Comparison of ENCODE assay signal across 9 mouse cellular contexts in genomic region chr3:97393079-97393478, GRCm38 (mm10). TPM values are rescaled to one million over a fixed set of nuclear protein-coding genes. Genes with fewer than 3 reads are reported as not detected.
A peak's percentile ranks its signal among the peaks of the same experiment; 100 is the strongest.
DNase-seq lines count a peak whose midpoint lies in the region; ATAC-seq lines count a peak whose summit lies in the region.
"Had no signal": no experiment of that assay in that cellular context is flagged by ENCODE, and none has a peak within 500 bp of the region (broad histone marks: within the 10 kb centered on the region; RNA-seq: fewer than 3 reads in every experiment).

No protein-coding gene starts in this region.

- H3K27ac ChIP-seq in heart, embryonic 11.5 days (ENCODE audit: low read depth, low read length), result no peak overlapping the region
- H3K27ac ChIP-seq: limb, embryonic 13.5 days had no signal

- ATAC-seq in CD4-positive, CD25-positive, alpha-beta regulatory T cell, adult 4 months, result no peak
- ATAC-seq in heart, embryonic 11.5 days (replicated peaks; ENCODE audit: insufficient number of reproducible peaks, low FRiP score, low TSS enrichment), result no peak

- H3K9ac ChIP-seq in heart, embryonic 11.5 days (ENCODE audit: low read depth, low read length), result no peak overlapping the region
- H3K9ac ChIP-seq: limb, embryonic 13.5 days had no signal

- peak; percentile 34 for DNase-seq in CD4-positive, CD25-positive, alpha-beta regulatory T cell, adult 2 months (ENCODE audit: low read depth, low spot score)
- DNase-seq in layer of hippocampus, adult 11-12 months (ENCODE audit: low spot score), result peak; percentile 9
- DNase-seq in layer of hippocampus, postnatal 36 days, result no peak
- DNase-seq in embryo, embryonic 9.5 days (ENCODE audit: extremely low spot score), result peak; percentile 2
- peak; percentile 6 for DNase-seq in retina, postnatal 7 days (ENCODE audit: low read depth, low spot score)
- DNase-seq in adrenal gland, postnatal 25 days, result no peak

- no peak overlapping the region for H3K4me3 ChIP-seq in heart, embryonic 11.5 days (ENCODE audit: low read depth, low read length)
- H3K4me3 ChIP-seq: limb, embryonic 13.5 days had no signal

- no peaks in the 10 kb centered on the region for H3K9me3 ChIP-seq in heart, embryonic 11.5 days (replicated peaks; ENCODE audit: control insufficient read depth, low read length)

- H3K4me2 ChIP-seq in heart, embryonic 11.5 days, result no peak overlapping the region
- H3K4me2 ChIP-seq: limb, embryonic 13.5 days had no signal

- H3K36me3 ChIP-seq in heart, embryonic 11.5 days (ENCODE audit: control insufficient read depth, insufficient read depth, low read length), result no peaks in the 10 kb centered on the region
- H3K36me3 ChIP-seq: limb, embryonic 13.5 days had no signal

- H3K27me3 ChIP-seq in heart, embryonic 11.5 days (ENCODE audit: control insufficient read depth, insufficient read depth, low read length), result no peaks in the 10 kb centered on the region
- H3K27me3 ChIP-seq: limb, embryonic 13.5 days had no signal

- no peaks in the 10 kb centered on the region for H3K4me1 ChIP-seq in heart, embryonic 11.5 days (ENCODE audit: control insufficient read depth, insufficient read depth, low read length)
- H3K4me1 ChIP-seq: limb, embryonic 13.5 days had no signal

- WGBS in heart, embryonic 11.5 days (ENCODE audit: insufficient replicate concordance), result 64% methylated on average over 5 of the region's 5 CpGs

RNA-seq across cellular contexts. Expression of gene Olfr1402, which starts 28.7 kb away (rescaled TPM):
- not detected for polyA plus RNA-seq in CD4-positive, CD25-positive, alpha-beta regulatory T cell, adult 4 months (2017; shearing (Covaris generic))
- total RNA-seq in layer of hippocampus, postnatal 36 days (2021), result not detected
- total RNA-seq in adrenal gland, postnatal 25 days (2021), result not detected in 2 replicates
- polyA plus RNA-seq in heart, embryonic 11.5 days (2014; fragmentation: Nextera tagmentation; extraction: Ambion mirVana), result not detected in 2 replicates
- polyA plus RNA-seq: limb, embryonic 13.5 days had no signal

Comparison
In these comparisons a context has a peak if more than half of its experiments do, and no peak if none do; other contexts are left out.
1. DNase-seq: peak in CD4-positive, CD25-positive, alpha-beta regulatory T cell, adult 2 months (single experiment), layer of hippocampus, adult 11-12 months (single experiment), embryo, embryonic 9.5 days (single experiment) and retina, postnatal 7 days (single experiment); none in layer of hippocampus, postnatal 36 days (0 of 2) and adrenal gland, postnatal 25 days (single experiment).